Mouse (Mus musculus): ENCODE results near the gene Flywch1. TPM values are rescaled to one million over a fixed set of nuclear protein-coding genes. Genes with fewer than 3 reads are reported as not detected.

The Flywch1 gene
- polyA plus RNA-seq, 1 experiment: 43.5 TPM

DNA sequence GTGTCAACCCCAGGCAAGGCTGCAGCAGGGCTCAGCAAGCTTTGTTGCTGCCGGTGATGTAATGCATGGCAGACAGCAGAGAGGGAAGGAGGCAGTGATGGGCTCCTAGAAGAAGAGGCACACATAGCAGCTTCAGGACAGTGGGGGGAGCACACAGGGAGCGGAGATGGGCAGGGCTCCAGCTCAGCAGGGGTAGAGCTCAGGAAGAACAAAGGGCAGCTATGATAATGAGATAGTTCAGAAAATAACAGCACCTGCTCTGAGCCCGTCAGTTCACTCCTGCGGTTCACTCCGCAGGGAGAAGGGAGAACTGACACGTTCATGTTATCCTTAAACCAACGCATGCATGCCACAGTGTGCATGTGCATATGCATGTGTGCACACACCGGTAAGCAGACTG lies 12.6 kb downstream of the Flywch1 start:
- Histone ChIP-seq H3K27me3 (ENCODE audit: control insufficient read depth, insufficient read depth, insufficient read length) (no peaks in the 10 kb centered on the region), H3ac (ENCODE audit: control insufficient read depth, insufficient read length) (no peak overlapping the region), H3K79me2 (ENCODE audit: control insufficient read depth, insufficient read depth) (no peaks in the 10 kb centered on the region), H3K36me3 (ENCODE audit: control insufficient read depth, insufficient read depth) (peaks cover 12% of the 10 kb centered on the region), H3K4me3 (no peak overlapping the region), H3K4me2 (ENCODE audit: low read depth) (no peak overlapping the region)
- TF ChIP-seq POLR2A (IDR thresholded peaks at IDR 0.05; ENCODE audit: insufficient read length, low read depth) (no peak), USF1 (IDR thresholded peaks at IDR 0.05; ENCODE audit: low read depth) (no peak), MYOG (IDR thresholded peaks at IDR 0.05; ENCODE audit: control insufficient read depth in 1 of 3, insufficient read depth in 1 of 3, insufficient read length in 2 of 3, low read depth in 2 of 3) (no peak), POLR2AphosphoS2 (IDR thresholded peaks at IDR 0.05; ENCODE audit: insufficient read length, low read depth) (no peak), TCF3 (IDR thresholded peaks at IDR 0.05; ENCODE audit: insufficient read length, low read depth) (no peak), CEBPB (IDR thresholded peaks at IDR 0.05; ENCODE audit: insufficient read depth, poor library complexity, severe bottlenecking) (no peak), TCF12 (IDR thresholded peaks at IDR 0.05; ENCODE audit: insufficient read depth, poor library complexity, severe bottlenecking) (no peak), E2F4 (IDR thresholded peaks at IDR 0.05; ENCODE audit: insufficient read depth) (no peak), MAX (IDR thresholded peaks at IDR 0.05; ENCODE audit: low read depth) (no peak), SRF (IDR thresholded peaks at IDR 0.05; ENCODE audit: control insufficient read depth, insufficient read length, low read depth) (no peak), MYOD1 (IDR thresholded peaks at IDR 0.05; ENCODE audit: control insufficient read depth in 1 of 3, insufficient read length in 2 of 3, low read depth in 2 of 3) (no peak), REST (IDR thresholded peaks at IDR 0.05; ENCODE audit: insufficient read depth, insufficient read length) (no peak)

DNA sequence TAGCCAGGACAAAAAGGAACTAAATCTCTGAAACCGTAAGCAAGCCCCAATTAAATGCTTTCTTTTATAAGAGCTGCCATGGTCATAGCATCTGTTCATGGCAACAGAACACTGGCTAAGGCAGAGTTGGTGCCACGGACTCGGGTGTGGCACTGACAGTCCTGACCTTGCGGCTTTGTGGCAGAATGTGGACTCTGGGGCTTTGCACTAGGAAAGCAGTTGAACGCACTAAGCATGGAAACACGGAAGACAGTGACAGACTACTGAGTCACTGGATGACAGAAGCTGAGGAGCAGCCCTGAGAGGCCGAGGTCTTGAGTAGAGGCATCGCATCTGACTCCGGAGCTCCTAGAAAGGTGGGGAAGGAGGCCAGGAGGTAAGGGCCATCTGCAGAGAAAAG lies 13.8 kb downstream of the Flywch1 start:
- peaks cover 12% of the 10 kb centered on the region for H3K36me3 ChIP-seq (ENCODE audit: control insufficient read depth, insufficient read depth)
- H3K4me2 ChIP-seq (ENCODE audit: low read depth): no peak overlapping the region
- TF ChIP-seq TCF12 (IDR thresholded peaks at IDR 0.05; ENCODE audit: insufficient read depth, poor library complexity, severe bottlenecking): no peak
- no peak for TF ChIP-seq CEBPB (IDR thresholded peaks at IDR 0.05; ENCODE audit: insufficient read depth, poor library complexity, severe bottlenecking)
- TF ChIP-seq USF1 (IDR thresholded peaks at IDR 0.05; ENCODE audit: low read depth): no peak
- no peak for TF ChIP-seq SRF (IDR thresholded peaks at IDR 0.05; ENCODE audit: control insufficient read depth, insufficient read length, low read depth)
- no peak for TF ChIP-seq POLR2A (IDR thresholded peaks at IDR 0.05; ENCODE audit: insufficient read length, low read depth)
- no peak for TF ChIP-seq MAX (IDR thresholded peaks at IDR 0.05; ENCODE audit: low read depth)
- no peak for TF ChIP-seq REST (IDR thresholded peaks at IDR 0.05; ENCODE audit: insufficient read depth, insufficient read length)
- TF ChIP-seq MYOG (IDR thresholded peaks at IDR 0.05; ENCODE audit: control insufficient read depth in 1 of 3, insufficient read depth in 1 of 3, insufficient read length in 2 of 3, low read depth in 2 of 3): no peak
- TF ChIP-seq TCF3 (IDR thresholded peaks at IDR 0.05; ENCODE audit: insufficient read length, low read depth): no peak
- TF ChIP-seq E2F4 (IDR thresholded peaks at IDR 0.05; ENCODE audit: insufficient read depth): no peak
- no peak for TF ChIP-seq POLR2AphosphoS2 (IDR thresholded peaks at IDR 0.05; ENCODE audit: insufficient read length, low read depth)
- H3K79me2 ChIP-seq (ENCODE audit: control insufficient read depth, insufficient read depth): no peaks in the 10 kb centered on the region
- H3K4me3 ChIP-seq: no peak overlapping the region
- no peaks in the 10 kb centered on the region for H3K27me3 ChIP-seq (ENCODE audit: control insufficient read depth, insufficient read depth, insufficient read length)
- H3ac ChIP-seq (ENCODE audit: control insufficient read depth, insufficient read length): no peak overlapping the region

DNA sequence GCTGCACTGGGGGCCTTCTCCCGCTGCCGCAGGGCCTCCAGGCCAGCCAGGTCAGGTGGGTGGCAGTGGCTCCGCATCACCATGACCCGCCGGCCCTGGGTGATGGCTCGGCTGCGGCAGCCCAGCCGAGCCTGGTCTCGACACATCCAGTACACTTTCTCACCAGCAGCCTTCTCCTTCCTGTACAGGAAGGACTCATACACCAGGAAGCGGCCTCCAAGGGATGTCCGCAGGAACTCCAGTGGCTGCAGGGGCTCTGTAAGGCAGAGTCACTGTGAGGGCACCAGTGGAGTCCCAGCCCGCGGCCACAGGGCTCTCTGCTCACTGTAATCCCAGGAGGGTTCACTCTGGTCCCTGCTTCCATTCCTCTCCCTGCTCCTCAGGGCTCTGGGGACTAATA lies 15.7 kb downstream of the Flywch1 start:
- H3K4me2 ChIP-seq (ENCODE audit: low read depth): no peak overlapping the region
- no peaks in the 10 kb centered on the region for H3K79me2 ChIP-seq (ENCODE audit: control insufficient read depth, insufficient read depth)
- no peaks in the 10 kb centered on the region for H3K27me3 ChIP-seq (ENCODE audit: control insufficient read depth, insufficient read depth, insufficient read length)
- H3K4me3 ChIP-seq: no peak overlapping the region
- peaks cover 8% of the 10 kb centered on the region for H3K36me3 ChIP-seq (ENCODE audit: control insufficient read depth, insufficient read depth)
- no peak overlapping the region for H3ac ChIP-seq (ENCODE audit: control insufficient read depth, insufficient read length)
- TF ChIP-seq REST (IDR thresholded peaks at IDR 0.05; ENCODE audit: insufficient read depth, insufficient read length) (no peak), USF1 (IDR thresholded peaks at IDR 0.05; ENCODE audit: low read depth) (no peak), POLR2A (IDR thresholded peaks at IDR 0.05; ENCODE audit: insufficient read length, low read depth) (no peak), MYOG (IDR thresholded peaks at IDR 0.05; ENCODE audit: control insufficient read depth in 1 of 3, insufficient read depth in 1 of 3, insufficient read length in 2 of 3, low read depth in 2 of 3) (no peak), E2F4 (IDR thresholded peaks at IDR 0.05; ENCODE audit: insufficient read depth) (no peak), TCF12 (IDR thresholded peaks at IDR 0.05; ENCODE audit: insufficient read depth, poor library complexity, severe bottlenecking) (no peak), MYOD1 (IDR thresholded peaks at IDR 0.05; ENCODE audit: control insufficient read depth in 1 of 3, insufficient read length in 2 of 3, low read depth in 2 of 3) (no peak), TCF3 (IDR thresholded peaks at IDR 0.05; ENCODE audit: insufficient read length, low read depth) (no peak), MAX (IDR thresholded peaks at IDR 0.05; ENCODE audit: low read depth) (no peak), CEBPB (IDR thresholded peaks at IDR 0.05; ENCODE audit: insufficient read depth, poor library complexity, severe bottlenecking) (no peak), SRF (IDR thresholded peaks at IDR 0.05; ENCODE audit: control insufficient read depth, insufficient read length, low read depth) (no peak), POLR2AphosphoS2 (IDR thresholded peaks at IDR 0.05; ENCODE audit: insufficient read length, low read depth) (no peak)

GRCm38 (mm10) chr17:23749400-23750191 lies 21.8 kb downstream of the Flywch1 start:
- Histone ChIP-seq H3K4me2 (ENCODE audit: low read depth) (peak overlapping the region; percentile 74), H3ac (ENCODE audit: control insufficient read depth, insufficient read length) (no peak overlapping the region), H3K4me3 (no peak overlapping the region), H3K27me3 (ENCODE audit: control insufficient read depth, insufficient read depth, insufficient read length) (peaks cover 13% of the 10 kb centered on the region), H3K36me3 (ENCODE audit: control insufficient read depth, insufficient read depth) (no peaks in the 10 kb centered on the region), H3K79me2 (ENCODE audit: control insufficient read depth, insufficient read depth) (no peaks in the 10 kb centered on the region)
- TF ChIP-seq POLR2A (IDR thresholded peaks at IDR 0.05; ENCODE audit: insufficient read length, low read depth) (no peak), SRF (IDR thresholded peaks at IDR 0.05; ENCODE audit: control insufficient read depth, insufficient read length, low read depth) (no peak), CEBPB (IDR thresholded peaks at IDR 0.05; ENCODE audit: insufficient read depth, poor library complexity, severe bottlenecking) (no peak), USF1 (IDR thresholded peaks at IDR 0.05; ENCODE audit: low read depth) (no peak), E2F4 (IDR thresholded peaks at IDR 0.05; ENCODE audit: insufficient read depth) (no peak), MYOG (IDR thresholded peaks at IDR 0.05; ENCODE audit: control insufficient read depth in 1 of 3, insufficient read depth in 1 of 3, insufficient read length in 2 of 3, low read depth in 2 of 3) (no peak), TCF12 (IDR thresholded peaks at IDR 0.05; ENCODE audit: insufficient read depth, poor library complexity, severe bottlenecking) (no peak), MAX (IDR thresholded peaks at IDR 0.05; ENCODE audit: low read depth) (no peak), MYOD1 (IDR thresholded peaks at IDR 0.05; ENCODE audit: control insufficient read depth in 1 of 3, insufficient read length in 2 of 3, low read depth in 2 of 3) (no peak), REST (IDR thresholded peaks at IDR 0.05; ENCODE audit: insufficient read depth, insufficient read length) (no peak), POLR2AphosphoS2 (IDR thresholded peaks at IDR 0.05; ENCODE audit: insufficient read length, low read depth) (no peak), TCF3 (IDR thresholded peaks at IDR 0.05; ENCODE audit: insufficient read length, low read depth) (no peak)
